Mouse (Mus musculus): ENCODE measurements around the gene B3gnt6. TPM values are rescaled to one million over a fixed set of nuclear protein-coding genes. Genes with fewer than 3 reads are reported as not detected.
"Not testable (repeated sequence)": the region's sequence is repeated elsewhere in the genome, so short reads cannot be mapped to it uniquely, and the experiment has no call there.

The B3gnt6 gene
- not detected in 2 replicates for total RNA-seq (2017)

GRCm38 (mm10) chr7:98199381-98199780 is at the start of gene B3gnt6:
B3gnt6 (minus strand) TSS chr7:98199481.
- ATAC-seq (ENCODE audit: extremely low read depth, insufficient number of reproducible peaks, low FRiP score, poor library complexity, severe bottlenecking), result no peak

- ATAC-seq (ENCODE audit: extremely low read depth, insufficient number of reproducible peaks, low FRiP score, poor library complexity, severe bottlenecking), result no peak
These were observed 37.5 kb upstream of the B3gnt6 start for GRCm38 (mm10) chr7:98236686-98237359.

- no peak for ATAC-seq (ENCODE audit: extremely low read depth, insufficient number of reproducible peaks, low FRiP score, poor library complexity, severe bottlenecking)
These were observed 24.5 kb upstream of the B3gnt6 start for GRCm38 (mm10) chr7:98223796-98224195.

- no peak for ATAC-seq (ENCODE audit: extremely low read depth, insufficient number of reproducible peaks, low FRiP score, poor library complexity, severe bottlenecking)
These were observed 17.4 kb upstream of the B3gnt6 start for GRCm38 (mm10) chr7:98216713-98217112.

GRCm38 (mm10) chr7:98202946-98203345 is 3.7 kb upstream of the B3gnt6 start:
- no peak for ATAC-seq (ENCODE audit: extremely low read depth, insufficient number of reproducible peaks, low FRiP score, poor library complexity, severe bottlenecking)

GRCm38 (mm10) chr7:98201493-98202028 is 2.3 kb upstream of the B3gnt6 start:
- ATAC-seq (ENCODE audit: extremely low read depth, insufficient number of reproducible peaks, low FRiP score, poor library complexity, severe bottlenecking), result no peak

- ATAC-seq (ENCODE audit: extremely low read depth, insufficient number of reproducible peaks, low FRiP score, poor library complexity, severe bottlenecking), result no peak
These were observed 1.1 kb upstream of the B3gnt6 start for GRCm38 (mm10) chr7:98200396-98200795.

- no peak for ATAC-seq (ENCODE audit: extremely low read depth, insufficient number of reproducible peaks, low FRiP score, poor library complexity, severe bottlenecking)
These were observed 4.0 kb downstream of the B3gnt6 start for GRCm38 (mm10) chr7:98195151-98195801.

GRCm38 (mm10) chr7:98194026-98194792 is 5.1 kb downstream of the B3gnt6 start:
- 0 out of 2 replicates have a peak, but pooled peaks have one; percentile 11 for ATAC-seq (ENCODE audit: extremely low read depth, insufficient number of reproducible peaks, low FRiP score, poor library complexity, severe bottlenecking)

- ATAC-seq (ENCODE audit: extremely low read depth, insufficient number of reproducible peaks, low FRiP score, poor library complexity, severe bottlenecking), result peak; percentile 38
These were observed 5.7 kb downstream of the B3gnt6 start for GRCm38 (mm10) chr7:98193515-98194025.

GRCm38 (mm10) chr7:98191571-98192250 is 7.6 kb downstream of the B3gnt6 start:
- ATAC-seq (ENCODE audit: extremely low read depth, insufficient number of reproducible peaks, low FRiP score, poor library complexity, severe bottlenecking), result no peak

GRCm38 (mm10) chr7:98190578-98190977 is 8.7 kb downstream of the B3gnt6 start:
- ATAC-seq (ENCODE audit: extremely low read depth, insufficient number of reproducible peaks, low FRiP score, poor library complexity, severe bottlenecking), result no peak

- no peak for ATAC-seq (ENCODE audit: extremely low read depth, insufficient number of reproducible peaks, low FRiP score, poor library complexity, severe bottlenecking)
These were observed 9.5 kb downstream of the B3gnt6 start for GRCm38 (mm10) chr7:98189745-98190144.

GRCm38 (mm10) chr7:98188680-98189079 is 10.6 kb downstream of the B3gnt6 start:
- ATAC-seq (ENCODE audit: extremely low read depth, insufficient number of reproducible peaks, low FRiP score, poor library complexity, severe bottlenecking), result no peak

GRCm38 (mm10) chr7:98188238-98188637 is 11.0 kb downstream of the B3gnt6 start:
- ATAC-seq (ENCODE audit: extremely low read depth, insufficient number of reproducible peaks, low FRiP score, poor library complexity, severe bottlenecking), result no peak

- not testable (repeated sequence) for ATAC-seq (ENCODE audit: extremely low read depth, insufficient number of reproducible peaks, low FRiP score, poor library complexity, severe bottlenecking)
These were observed 11.9 kb downstream of the B3gnt6 start for GRCm38 (mm10) chr7:98187332-98187731.

- no peak for ATAC-seq (ENCODE audit: extremely low read depth, insufficient number of reproducible peaks, low FRiP score, poor library complexity, severe bottlenecking)
These were observed 12.6 kb downstream of the B3gnt6 start for GRCm38 (mm10) chr7:98186637-98187036.

GRCm38 (mm10) chr7:98185326-98185725 is 14.0 kb downstream of the B3gnt6 start:
- ATAC-seq (ENCODE audit: extremely low read depth, insufficient number of reproducible peaks, low FRiP score, poor library complexity, severe bottlenecking), result no peak
